In the genomic region with DNA sequence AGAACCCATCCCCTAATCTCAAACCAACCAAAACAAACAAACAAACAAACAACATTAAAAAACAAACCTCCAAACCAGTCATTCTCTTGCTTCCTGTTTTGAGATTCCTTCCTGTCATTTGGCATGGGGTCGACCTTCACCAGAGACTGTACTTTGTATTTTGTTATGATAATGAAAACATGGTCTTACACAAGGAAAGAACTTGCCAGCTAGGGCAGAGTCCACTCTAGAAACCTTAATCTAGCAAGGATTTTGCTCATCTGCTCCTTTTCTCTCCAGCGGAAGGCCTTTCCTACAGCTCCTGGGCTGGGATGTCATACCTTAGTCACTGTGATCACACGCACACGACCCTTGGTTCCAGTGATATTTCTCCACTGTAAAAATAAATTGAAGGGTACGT, we compare ENCODE assay signal across 32 mouse cellular contexts.
"Had no signal": no experiment of that assay in that cellular context is flagged by ENCODE, and none has a peak within 500 bp of the region (broad histone marks: within the 10 kb centered on the region; RNA-seq: fewer than 3 reads in every experiment).

No protein-coding gene starts in this region.

- H3K36me3 ChIP-seq: limb, embryonic 10.5 days; limb, embryonic 12.5 days; limb, embryonic 13.5 days; limb, embryonic 15.5 days; liver, embryonic 12.5 days; liver, embryonic 13.5 days; liver, embryonic 15.5 days; lung, embryonic 15.5 days; midbrain, embryonic 10.5 days; midbrain, embryonic 12.5 days; midbrain, embryonic 13.5 days; midbrain, embryonic 15.5 days; neural tube, embryonic 12.5 days had no signal

- H3K4me2 ChIP-seq: limb, embryonic 12.5 days; limb, embryonic 13.5 days; limb, embryonic 15.5 days; liver, embryonic 11.5 days; liver, embryonic 12.5 days; liver, embryonic 13.5 days; liver, embryonic 15.5 days; lung, embryonic 14.5 days; lung, embryonic 15.5 days; midbrain, embryonic 11.5 days; midbrain, embryonic 12.5 days; midbrain, embryonic 13.5 days; midbrain, embryonic 15.5 days; neural tube, embryonic 12.5 days had no signal

- H3K9me3 ChIP-seq: limb, embryonic 10.5 days; limb, embryonic 12.5 days; limb, embryonic 13.5 days; limb, embryonic 15.5 days; liver, embryonic 12.5 days; liver, embryonic 13.5 days; liver, embryonic 15.5 days; lung, embryonic 15.5 days; megakaryocyte, embryonic 14.5 days; midbrain, embryonic 10.5 days; midbrain, embryonic 12.5 days; midbrain, embryonic 13.5 days; midbrain, embryonic 15.5 days; neural tube, embryonic 12.5 days had no signal

- H3K4me3 ChIP-seq: limb, embryonic 10.5 days; limb, embryonic 12.5 days; limb, embryonic 13.5 days; limb, embryonic 15.5 days; liver, embryonic 12.5 days; liver, embryonic 13.5 days; liver, embryonic 15.5 days; lung, embryonic 15.5 days; megakaryocyte, embryonic 14.5 days; midbrain, embryonic 10.5 days; midbrain, embryonic 12.5 days; midbrain, embryonic 13.5 days; midbrain, embryonic 15.5 days; myocyte; neural tube, embryonic 12.5 days had no signal

- ATAC-seq: liver, embryonic 12.5 days; liver, postnatal 0 days; lung, postnatal 0 days; midbrain, embryonic 13.5 days; midbrain, embryonic 15.5 days; midbrain, embryonic 16.5 days had no signal

- H3K9ac ChIP-seq: limb, embryonic 12.5 days; limb, embryonic 13.5 days; limb, embryonic 15.5 days; liver, embryonic 12.5 days; liver, embryonic 13.5 days; liver, embryonic 14.5 days; liver, embryonic 15.5 days; liver, postnatal 0 days; lung, embryonic 14.5 days; lung, embryonic 15.5 days; midbrain, embryonic 12.5 days; midbrain, embryonic 13.5 days; midbrain, embryonic 15.5 days; neural tube, embryonic 12.5 days had no signal

- DNase-seq: left cerebral cortex, postnatal 4 days; liver; liver, embryonic 13.5 days; liver, postnatal 0 days; lung, adult 18-20 months; lung, adult 2 months; lung, embryonic 14.5 days; lung, postnatal 10 days; lung, postnatal 14 days; lung, postnatal 36 days; lung, postnatal 4 days; midbrain, embryonic 14.5 days had no signal

- H3K27me3 ChIP-seq: limb, embryonic 12.5 days; limb, embryonic 13.5 days; limb, embryonic 15.5 days; liver, embryonic 12.5 days; liver, embryonic 13.5 days; liver, embryonic 15.5 days; lung, embryonic 15.5 days; midbrain, embryonic 12.5 days; midbrain, embryonic 13.5 days; midbrain, embryonic 15.5 days; neural tube, embryonic 12.5 days had no signal

- H3K27ac ChIP-seq: limb, embryonic 10.5 days; limb, embryonic 12.5 days; limb, embryonic 13.5 days; limb, embryonic 15.5 days; liver, embryonic 12.5 days; liver, embryonic 13.5 days; liver, embryonic 14.5 days; liver, embryonic 15.5 days; lung, embryonic 15.5 days; macrophage; midbrain, embryonic 10.5 days; midbrain, embryonic 12.5 days; midbrain, embryonic 13.5 days; midbrain, embryonic 15.5 days; neural tube, embryonic 12.5 days had no signal

- H3K4me1 ChIP-seq: limb, embryonic 10.5 days; limb, embryonic 12.5 days; limb, embryonic 15.5 days; liver, embryonic 12.5 days; liver, embryonic 13.5 days; liver, embryonic 15.5 days; lung, embryonic 15.5 days; midbrain, embryonic 10.5 days; midbrain, embryonic 12.5 days; midbrain, embryonic 13.5 days; midbrain, embryonic 15.5 days; neural tube, embryonic 12.5 days had no signal
